Mouse (Mus musculus) megakaryocyte, embryonic 14.5 days (primary cell): ENCODE results near the gene Banf2. TPM values are rescaled to one million over a fixed set of nuclear protein-coding genes. Genes with fewer than 3 reads are reported as not detected.

Experiments used
- H3K27me3 ChIP-seq: replicated peaks from 2 replicates; pipeline ENCODE3; 2012; ENCODE audit warnings: inconsistent platforms
- H3K36me3 ChIP-seq: replicated peaks from 2 replicates; pipeline ENCODE3; 2012; ENCODE audit warnings: low read length, inconsistent platforms, mixed read lengths
- H3K4me1 ChIP-seq: 2 replicates; pipeline ENCODE4 v1.6.1; 2012; ENCODE audit warnings: inconsistent platforms
- H3K4me3 ChIP-seq: replicated peaks from 2 replicates; pipeline ENCODE3; 2012; ENCODE audit warnings: moderate library complexity, mild to moderate bottlenecking, inconsistent platforms
- H3K9me3 ChIP-seq: 2 replicates; pipeline ENCODE4 v1.6.1; 2012; ENCODE audit warnings: inconsistent platforms
- FLI1 ChIP-seq: IDR thresholded peaks from 2 replicates; pipeline ENCODE4 v1.6.1; 2012; ENCODE audit warnings: low read length, inconsistent platforms, mixed read lengths
- GATA1 ChIP-seq: IDR thresholded peaks from 3 replicates; pipeline ENCODE4 v1.6.1; 2012; ENCODE audit warnings: mixed read lengths, low read length, inconsistent platforms, borderline replicate concordance
- polyA plus RNA-seq: library from polyadenylated mRNA; stranded (reverse); fragments of >175 nt; gene quantifications from 2 replicates; pipeline ENCODE4 v1.2.3, GENCODE M21; 2012; ENCODE audit warnings: low replicate concordance; ENCODE audit not compliant: insufficient read depth

Banf2 gene
- polyA plus RNA-seq, 1 experiment, result not detected

DNA sequence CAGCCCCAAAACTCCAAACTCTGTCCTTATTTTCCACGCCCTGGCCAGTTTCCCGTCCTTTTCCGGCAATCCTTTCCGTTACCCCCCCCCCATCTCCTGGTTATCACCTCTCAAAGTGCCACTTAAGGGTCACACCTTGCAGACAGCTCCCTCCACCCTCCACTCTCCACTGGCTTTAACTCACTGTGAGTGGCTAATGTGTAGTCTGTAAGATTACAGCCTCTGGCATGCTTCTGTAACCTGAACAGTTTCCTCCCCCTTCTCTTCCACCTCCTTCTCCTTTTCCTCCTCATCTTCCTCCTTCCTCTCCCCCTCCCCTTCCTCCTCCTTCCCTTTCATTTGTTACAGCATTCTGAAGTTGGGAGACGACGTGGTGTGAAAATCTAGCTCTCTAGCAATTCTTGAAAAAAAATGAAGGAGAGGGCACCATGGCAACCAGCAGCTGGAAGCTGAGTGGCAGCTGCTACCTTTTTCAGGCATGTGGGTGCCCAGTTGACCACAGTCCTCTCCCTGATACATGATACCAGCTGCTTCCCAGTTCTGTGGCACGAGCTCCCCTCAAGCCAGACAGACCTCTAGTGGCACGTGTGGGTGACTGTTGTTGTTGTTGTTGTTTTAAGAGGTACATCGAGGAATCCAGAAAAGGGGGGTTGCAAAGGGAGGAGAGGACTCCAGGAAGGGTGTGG is 55.2 kb downstream of the Banf2 start:
- peaks cover 40% of the 10 kb centered on the region for H3K4me1 ChIP-seq
- TF ChIP-seq FLI1, result no peak
- TF ChIP-seq GATA1, result no peak
- H3K36me3 ChIP-seq, result no peaks in the 10 kb centered on the region
- H3K9me3 ChIP-seq, result no peaks in the 10 kb centered on the region
- H3K27me3 ChIP-seq, result peaks cover 58% of the 10 kb centered on the region
- peak overlapping the region; percentile 50 for H3K4me3 ChIP-seq

DNA sequence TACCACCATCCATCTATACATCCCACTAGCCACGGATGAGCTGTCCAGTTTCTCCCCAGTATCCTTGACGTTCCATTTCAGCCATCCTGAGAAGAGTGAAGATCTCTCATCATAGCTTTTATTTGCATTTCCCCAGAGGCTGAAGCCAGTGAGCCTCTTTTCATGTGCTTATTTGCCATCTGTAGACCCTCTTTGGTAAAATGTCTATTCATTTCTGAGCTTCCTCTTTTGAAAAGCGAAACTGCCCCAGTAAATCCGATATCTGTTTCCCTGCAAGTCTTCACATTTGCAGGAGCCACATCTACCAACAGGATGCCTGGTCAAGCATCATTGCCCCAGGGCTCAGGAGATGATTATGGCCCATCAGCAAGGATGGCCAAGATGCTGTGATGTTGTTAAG is 59.9 kb downstream of the Banf2 start:
- Histone ChIP-seq H3K4me1 (peaks cover 37% of the 10 kb centered on the region), H3K27me3 (peaks cover 39% of the 10 kb centered on the region), H3K9me3 (no peaks in the 10 kb centered on the region), H3K36me3 (no peaks in the 10 kb centered on the region), H3K4me3 (peak overlapping the region; percentile 26)
- TF ChIP-seq GATA1 (no peak), FLI1 (no peak)

DNA sequence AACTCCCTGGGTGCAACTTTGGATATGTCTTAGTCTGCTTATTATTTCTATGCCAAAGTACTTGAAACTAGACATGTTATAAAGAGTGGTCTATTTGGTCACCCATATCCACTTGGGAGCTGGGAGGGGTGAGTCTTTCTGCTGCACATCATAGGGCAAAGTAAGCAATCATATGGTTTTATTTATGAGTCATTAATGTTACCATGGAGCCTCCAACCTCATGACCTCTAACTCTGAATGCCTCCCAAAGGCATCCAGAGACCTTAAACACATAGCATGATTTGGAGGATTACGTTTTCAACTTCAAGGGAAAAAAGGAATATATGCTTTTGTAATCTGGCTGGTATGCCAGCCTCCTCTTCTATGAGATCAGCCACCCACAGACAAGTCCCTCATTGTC is 61.9 kb downstream of the Banf2 start:
- Histone ChIP-seq H3K4me1 (peaks cover 24% of the 10 kb centered on the region), H3K36me3 (no peaks in the 10 kb centered on the region), H3K4me3 (no peak overlapping the region), H3K9me3 (peaks cover 11% of the 10 kb centered on the region), H3K27me3 (peaks cover 32% of the 10 kb centered on the region)
- TF ChIP-seq GATA1, result no peak

DNA sequence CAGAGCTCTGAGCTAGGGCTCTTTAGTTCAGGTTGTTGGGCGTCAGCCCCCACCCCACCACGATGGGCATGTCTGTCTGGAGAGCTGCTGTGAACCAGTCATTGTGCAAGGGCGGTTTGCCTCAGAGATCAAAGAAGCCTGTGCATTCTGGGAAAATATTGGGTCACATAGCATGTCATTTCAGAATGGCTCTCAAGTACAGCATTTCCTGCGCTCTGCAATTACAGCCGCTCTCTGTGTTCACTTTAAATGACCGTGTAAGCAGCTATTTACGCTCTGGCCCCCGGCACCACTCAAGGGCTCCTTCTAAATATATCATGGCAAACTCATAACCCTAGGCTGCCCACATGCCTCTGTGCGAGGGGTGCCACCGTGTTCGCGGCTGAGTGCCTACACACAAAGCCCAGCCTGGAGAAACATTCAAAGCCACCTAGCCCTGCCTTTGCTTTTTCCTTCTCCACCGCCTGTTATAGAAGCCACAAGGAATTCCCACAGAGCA is 68.7 kb downstream of the Banf2 start:
- peaks cover 13% of the 10 kb centered on the region for H3K4me1 ChIP-seq
- peaks cover 31% of the 10 kb centered on the region for H3K9me3 ChIP-seq
- H3K27me3 ChIP-seq, result peaks cover 62% of the 10 kb centered on the region
- H3K36me3 ChIP-seq, result no peaks in the 10 kb centered on the region
- TF ChIP-seq GATA1 (no peak), FLI1 (no peak)
- H3K4me3 ChIP-seq, result no peak overlapping the region

DNA sequence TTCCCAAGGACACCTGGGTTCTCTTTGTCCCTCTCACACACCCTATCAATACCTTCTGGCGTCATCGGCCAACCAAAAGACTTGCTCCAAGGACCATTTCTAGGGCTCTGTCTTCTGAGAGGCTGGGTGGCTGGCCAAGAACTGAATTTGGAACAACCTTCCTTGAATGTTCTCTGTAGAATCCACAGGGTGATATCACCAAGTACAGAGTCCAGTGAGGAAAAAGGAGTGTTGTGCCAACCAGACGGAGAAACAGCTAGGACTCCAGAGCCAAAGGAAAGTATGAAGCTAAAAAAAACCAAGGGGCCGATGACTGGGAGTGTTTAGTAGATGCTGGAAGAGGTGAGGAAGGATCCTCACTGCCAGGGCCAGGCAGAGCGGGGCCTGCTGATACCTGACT is 74.5 kb downstream of the Banf2 start:
- peaks cover 48% of the 10 kb centered on the region for H3K27me3 ChIP-seq
- no peak for TF ChIP-seq GATA1

DNA sequence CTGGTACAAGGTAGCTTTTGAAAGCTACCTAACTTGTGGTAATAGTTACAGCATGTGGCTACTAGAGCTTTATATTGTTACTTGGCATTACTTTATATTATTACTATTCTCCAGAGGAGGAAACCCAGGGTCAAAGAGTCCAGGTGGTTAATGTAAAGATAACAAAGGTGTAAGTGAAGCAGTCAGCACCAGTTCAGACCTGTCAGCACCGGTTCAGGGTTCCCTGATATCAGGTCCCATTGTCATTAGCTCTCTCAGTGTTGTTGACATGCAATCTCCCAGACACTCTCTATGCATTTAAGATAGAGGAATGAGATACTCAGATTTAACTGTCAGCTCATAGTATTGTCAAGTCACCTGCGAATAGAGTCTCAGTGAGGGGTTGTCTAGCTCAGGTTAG is 75.0 kb downstream of the Banf2 start:
- H3K9me3 ChIP-seq, result no peaks in the 10 kb centered on the region
- peaks cover 39% of the 10 kb centered on the region for H3K4me1 ChIP-seq
- H3K4me3 ChIP-seq, result no peak overlapping the region
- peaks cover 49% of the 10 kb centered on the region for H3K27me3 ChIP-seq
- TF ChIP-seq FLI1, result no peak
- no peaks in the 10 kb centered on the region for H3K36me3 ChIP-seq

More for the DNA sequence above, 74.5 kb downstream of the Banf2 start:
- no peaks in the 10 kb centered on the region for H3K36me3 ChIP-seq
- H3K4me3 ChIP-seq, result no peak overlapping the region
- peaks cover 35% of the 10 kb centered on the region for H3K4me1 ChIP-seq
- no peaks in the 10 kb centered on the region for H3K9me3 ChIP-seq

DNA sequence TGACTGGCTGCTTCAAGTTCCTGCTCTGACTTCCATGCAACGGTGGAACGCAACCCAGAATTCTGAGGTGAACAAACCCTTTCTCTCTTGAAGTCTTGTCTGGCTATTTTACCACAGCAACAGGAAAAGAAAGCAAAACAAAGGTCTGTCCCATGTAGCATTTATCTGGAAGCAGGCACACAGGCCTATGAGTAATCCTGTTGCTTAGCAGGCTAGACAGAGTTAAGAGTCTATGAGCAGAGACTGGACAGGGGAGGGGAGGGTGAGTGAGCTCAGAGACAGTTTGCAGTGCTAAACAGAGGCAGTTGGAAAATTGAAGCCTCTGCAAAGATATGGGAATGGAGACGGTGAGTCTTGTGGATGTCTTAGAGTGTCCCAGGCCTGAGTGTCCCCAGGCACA is 75.5 kb downstream of the Banf2 start:
- H3K9me3 ChIP-seq, result no peaks in the 10 kb centered on the region
- no peak for TF ChIP-seq FLI1
- TF ChIP-seq GATA1, result no peak
- H3K27me3 ChIP-seq, result peaks cover 48% of the 10 kb centered on the region
- H3K4me1 ChIP-seq, result peaks cover 40% of the 10 kb centered on the region
- no peak overlapping the region for H3K4me3 ChIP-seq
- no peaks in the 10 kb centered on the region for H3K36me3 ChIP-seq

DNA sequence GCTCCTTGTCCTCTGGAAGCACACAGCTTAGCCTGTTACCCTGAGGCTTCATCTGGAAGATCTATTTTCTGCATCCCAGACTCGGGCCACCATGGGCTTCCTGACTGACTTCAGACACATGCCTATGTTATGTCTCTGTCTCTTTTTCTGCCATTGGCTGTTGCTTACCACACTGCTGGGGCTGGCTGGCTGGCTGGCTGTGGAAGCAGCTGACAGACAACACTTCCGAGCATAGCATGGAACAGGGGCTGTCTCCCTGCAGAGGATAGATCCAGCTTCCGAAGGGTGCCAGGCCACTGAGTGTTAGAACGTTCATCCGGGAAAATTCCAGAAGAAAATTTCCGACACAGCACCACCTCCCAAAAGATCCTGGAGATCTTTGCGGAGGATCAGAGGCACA is 79.1 kb downstream of the Banf2 start:
- H3K27me3 ChIP-seq, result peaks cover 43% of the 10 kb centered on the region
- TF ChIP-seq FLI1, result no peak
- TF ChIP-seq GATA1, result no peak
- H3K36me3 ChIP-seq, result no peaks in the 10 kb centered on the region
- no peaks in the 10 kb centered on the region for H3K9me3 ChIP-seq
- H3K4me1 ChIP-seq, result peaks cover 44% of the 10 kb centered on the region
- H3K4me3 ChIP-seq, result no peak overlapping the region

DNA sequence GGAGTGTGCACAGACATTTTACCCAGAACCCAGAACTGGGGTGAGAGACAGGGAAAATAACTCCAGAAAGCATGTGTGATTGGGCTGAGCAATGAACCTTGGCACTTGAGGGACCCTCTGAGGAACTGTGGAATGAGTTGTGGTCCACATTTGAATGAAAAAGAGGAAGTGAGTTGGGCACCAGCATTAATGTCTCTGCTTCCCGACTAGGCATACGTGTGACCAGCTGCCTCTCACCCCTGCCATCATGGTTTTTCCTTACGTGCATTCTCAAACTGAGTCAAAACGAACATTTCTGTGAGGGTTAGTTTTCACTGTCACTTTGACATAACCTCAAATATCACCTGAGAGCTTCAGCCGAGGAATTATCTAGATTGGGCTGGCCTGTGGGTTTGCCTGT is 79.8 kb downstream of the Banf2 start:
- H3K4me1 ChIP-seq, result peaks cover 44% of the 10 kb centered on the region
- H3K9me3 ChIP-seq, result no peaks in the 10 kb centered on the region
- TF ChIP-seq FLI1, result no peak
- TF ChIP-seq GATA1, result no peak
- peaks cover 40% of the 10 kb centered on the region for H3K27me3 ChIP-seq
- H3K4me3 ChIP-seq, result no peak overlapping the region
- H3K36me3 ChIP-seq, result no peaks in the 10 kb centered on the region

DNA sequence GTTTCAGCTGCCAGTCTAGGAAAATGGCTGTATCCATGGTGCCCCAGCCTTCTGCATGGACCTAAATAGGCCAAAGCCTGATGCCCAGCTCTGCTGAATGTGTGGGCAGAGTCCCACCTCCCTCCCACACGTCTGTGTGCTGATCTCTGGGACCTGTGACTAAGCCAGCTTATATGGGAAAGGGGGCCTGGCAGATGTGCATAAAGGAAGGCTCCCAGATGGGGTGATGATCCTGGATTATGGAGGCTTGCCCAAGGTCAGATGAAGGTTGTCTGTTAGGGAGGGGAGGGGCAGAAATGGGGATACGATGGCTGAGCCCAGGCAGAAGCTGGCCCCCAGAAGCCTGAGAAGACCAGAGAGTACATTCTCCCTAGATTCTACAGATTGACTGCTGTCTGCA is 85.2 kb downstream of the Banf2 start:
- TF ChIP-seq FLI1, result no peak
- no peak for TF ChIP-seq GATA1
- no peaks in the 10 kb centered on the region for H3K36me3 ChIP-seq
- peaks cover 46% of the 10 kb centered on the region for H3K27me3 ChIP-seq
- peaks cover 26% of the 10 kb centered on the region for H3K4me1 ChIP-seq
- H3K9me3 ChIP-seq, result peaks cover 10% of the 10 kb centered on the region
- no peak overlapping the region for H3K4me3 ChIP-seq
